Mouse (Mus musculus) stomach, postnatal 0 days (tissue): ENCODE measurements around the gene Akt2.

Experiments used
- CTCF ChIP-seq: IDR thresholded peaks from 2 replicates; pipeline ENCODE4 v1.5.1; 2016; ENCODE audit warnings: antibody characterized with exemption, low read depth, mild to moderate bottlenecking, moderate library complexity
- EP300 ChIP-seq: optimal IDR thresholded peaks from 2 replicates; pipeline ENCODE3; 2016; ENCODE audit warnings: antibody characterized with exemption

- TF ChIP-seq CTCF (no peak), EP300 (no peak)
These were observed 17.9 kb downstream of the Akt2 start for GRCm38 (mm10) chr7:27609285-27609684.
